Mouse (Mus musculus) hindbrain, embryonic 14.5 days (tissue): ENCODE measurements at regions not wholly inside any gene's neighbourhood (a gene's known extent, or its start where the extent isn't known, plus 50 kb on each side); places are given as distances from the start of the nearest gene placed in this dataset.

Source experiments
- ATAC-seq: fragments of 200-750 bp; cut with Nextera tagmentation; 2 replicates; pipeline ENCODE4 v1.8.0; 2017; ENCODE audit warnings: moderate number of reproducible peaks, mild to moderate bottlenecking, moderate TSS enrichment, moderate library complexity; ENCODE audit not compliant: low FRiP score
- DNase-seq: peaks from one replicate; pipeline ENCODE4 v3.0.0-alpha.2; 2015; ENCODE audit warnings: low spot score
- H3K27ac ChIP-seq: fragments of 300-500 bp; sonication (generic); 2 replicates; pipeline ENCODE4 v1.5.1; 2014; ENCODE audit warnings: mild to moderate bottlenecking, moderate library complexity
- H3K27me3 ChIP-seq: fragments of 300-500 bp; sonication (generic); 2 replicates; pipeline ENCODE4 v1.6.1; 2014; ENCODE audit warnings: mild to moderate bottlenecking, low read length, mixed read lengths; ENCODE audit not compliant: control insufficient read depth, insufficient read depth
- H3K36me3 ChIP-seq: fragments of 300-500 bp; sonication (generic); replicated peaks from 2 replicates; pipeline ENCODE4 v1.6.1; 2014; ENCODE audit not compliant: control insufficient read depth, insufficient read depth
- H3K4me1 ChIP-seq: fragments of 300-500 bp; sonication (generic); replicated peaks from 2 replicates; pipeline ENCODE4 v1.6.1; 2014; ENCODE audit warnings: antibody characterized with exemption, low read length, mixed read lengths; ENCODE audit not compliant: control insufficient read depth, insufficient read depth
- H3K4me2 ChIP-seq: fragments of 300-500 bp; sonication (generic); replicated peaks from 2 replicates; pipeline ENCODE4 v1.6.1; 2014; ENCODE audit warnings: mild to moderate bottlenecking, moderate library complexity
- H3K4me3 ChIP-seq: fragments of 300-500 bp; sonication (generic); replicated peaks from 2 replicates; pipeline ENCODE4 v1.5.1; 2014; ENCODE audit warnings: mild to moderate bottlenecking, low read length
- H3K9ac ChIP-seq: fragments of 300-500 bp; sonication (generic); 2 replicates; pipeline ENCODE4 v1.6.1; 2014
- H3K9me3 ChIP-seq: fragments of 300-500 bp; sonication (generic); 2 replicates; pipeline ENCODE4 v1.6.1; 2016; ENCODE audit warnings: low read length; ENCODE audit not compliant: control insufficient read depth
- WGBS: fragments of 180-500 bp; shearing (Covaris S2); extraction: QIAGEN DNeasy Blood & Tissue Kit; methylation state at CpG from one replicate; pipeline ENCODE4 v1.1.7; 2014; 5-methylcytosine and 5-hydroxymethylcytosine counted together

- Histone ChIP-seq H3K27me3 (no peaks in the 10 kb centered on the region), H3K4me2 (no peak overlapping the region), H3K36me3 (no peaks in the 10 kb centered on the region), H3K4me1 (no peaks in the 10 kb centered on the region), H3K9ac (no peak overlapping the region), H3K4me3 (no peak overlapping the region), H3K27ac (no peak overlapping the region), H3K9me3 (no peaks in the 10 kb centered on the region)
- no peak for ATAC-seq
- whole genome bisulfite sequencing: 68% methylated on average over 7 of the region's 7 CpGs
- no peak for DNase-seq
These were observed 399.2 kb upstream of the 4930412O13Rik start for GRCm38 (mm10) chr2:9481678-9482345.

GRCm38 (mm10) chr2:9487381-9487914 lies 393.6 kb upstream of the 4930412O13Rik start:
- no peak overlapping the region for H3K27ac ChIP-seq
- no peak overlapping the region for H3K4me3 ChIP-seq
- no peaks in the 10 kb centered on the region for H3K36me3 ChIP-seq
- H3K4me2 ChIP-seq: no peak overlapping the region
- ATAC-seq (no peak), DNase-seq (no peak)
- no peaks in the 10 kb centered on the region for H3K9me3 ChIP-seq
- 93% methylated on average over 7 of the region's 7 CpGs for WGBS
- no peaks in the 10 kb centered on the region for H3K27me3 ChIP-seq
- H3K4me1 ChIP-seq: no peaks in the 10 kb centered on the region
- H3K9ac ChIP-seq: no peak overlapping the region

- no peak overlapping the region for H3K4me2 ChIP-seq
These were observed 387.4 kb upstream of the 4930412O13Rik start for GRCm38 (mm10) chr2:9493606-9494145.

GRCm38 (mm10) chr2:9520045-9520444 lies 361.0 kb upstream of the 4930412O13Rik start:
- WGBS: 96% methylated on average over 1 of the region's 1 CpGs
- Histone ChIP-seq H3K4me2 (no peak overlapping the region), H3K4me1 (no peaks in the 10 kb centered on the region), H3K4me3 (no peak overlapping the region), H3K9ac (no peak overlapping the region), H3K9me3 (no peaks in the 10 kb centered on the region), H3K27ac (no peak overlapping the region), H3K27me3 (no peaks in the 10 kb centered on the region), H3K36me3 (no peaks in the 10 kb centered on the region)
- ATAC-seq: no peak
- no peak for DNase-seq

More at GRCm38 (mm10) chr2:9493606-9494145, 387.4 kb upstream of the 4930412O13Rik start:
- Histone ChIP-seq H3K9me3 (no peaks in the 10 kb centered on the region), H3K4me3 (no peak overlapping the region), H3K36me3 (no peaks in the 10 kb centered on the region), H3K4me1 (no peaks in the 10 kb centered on the region), H3K9ac (no peak overlapping the region), H3K27me3 (no peaks in the 10 kb centered on the region), H3K27ac (no peak overlapping the region)
- DNase-seq (no peak), ATAC-seq (no peak)
- 46% methylated on average over 6 of the region's 6 CpGs for WGBS

GRCm38 (mm10) chr2:9525910-9526309 lies 355.1 kb upstream of the 4930412O13Rik start:
- ATAC-seq (no peak), DNase-seq (no peak)
- Histone ChIP-seq H3K4me2 (no peak overlapping the region), H3K4me1 (no peaks in the 10 kb centered on the region), H3K27me3 (no peaks in the 10 kb centered on the region), H3K4me3 (no peak overlapping the region), H3K9me3 (no peaks in the 10 kb centered on the region), H3K36me3 (no peaks in the 10 kb centered on the region), H3K9ac (no peak overlapping the region), H3K27ac (no peak overlapping the region)
- WGBS: 86% methylated on average over 3 of the region's 3 CpGs

GRCm38 (mm10) chr2:9535141-9535658 lies 345.9 kb upstream of the 4930412O13Rik start:
- Histone ChIP-seq H3K36me3 (no peaks in the 10 kb centered on the region), H3K4me3 (no peak overlapping the region), H3K9ac (no peak overlapping the region), H3K27ac (no peak overlapping the region), H3K4me1 (no peaks in the 10 kb centered on the region), H3K4me2 (no peak overlapping the region), H3K27me3 (no peaks in the 10 kb centered on the region), H3K9me3 (no peaks in the 10 kb centered on the region)
- ATAC-seq (no peak), DNase-seq (no peak)
- WGBS: 81% methylated on average over 2 of the region's 2 CpGs

- no peaks in the 10 kb centered on the region for H3K36me3 ChIP-seq
- 80% methylated on average over 10 of the region's 10 CpGs for WGBS
- ATAC-seq: no peak
These were observed 333.1 kb upstream of the 4930412O13Rik start for GRCm38 (mm10) chr2:9547771-9548590.

GRCm38 (mm10) chr2:9553313-9553712 lies 327.7 kb upstream of the 4930412O13Rik start:
- ATAC-seq (no peak), DNase-seq (no peak)
- H3K9me3 ChIP-seq: no peaks in the 10 kb centered on the region
- H3K4me1 ChIP-seq: no peaks in the 10 kb centered on the region
- H3K36me3 ChIP-seq: no peaks in the 10 kb centered on the region
- no peak overlapping the region for H3K4me2 ChIP-seq
- no peak overlapping the region for H3K9ac ChIP-seq
- H3K4me3 ChIP-seq: no peak overlapping the region
- H3K27me3 ChIP-seq: no peaks in the 10 kb centered on the region
- H3K27ac ChIP-seq: no peak overlapping the region

More at GRCm38 (mm10) chr2:9547771-9548590, 333.1 kb upstream of the 4930412O13Rik start:
- H3K9ac ChIP-seq: no peak overlapping the region
- no peaks in the 10 kb centered on the region for H3K27me3 ChIP-seq
- no peaks in the 10 kb centered on the region for H3K4me1 ChIP-seq
- no peak for DNase-seq
- H3K9me3 ChIP-seq: no peaks in the 10 kb centered on the region
- H3K27ac ChIP-seq: no peak overlapping the region
- H3K4me2 ChIP-seq: no peak overlapping the region
- H3K4me3 ChIP-seq: no peak overlapping the region

GRCm38 (mm10) chr2:9564487-9565043 lies 316.5 kb upstream of the 4930412O13Rik start:
- WGBS: 69% methylated on average over 6 of the region's 6 CpGs
- Histone ChIP-seq H3K4me1 (no peaks in the 10 kb centered on the region), H3K9ac (no peak overlapping the region), H3K4me2 (no peak overlapping the region), H3K36me3 (no peaks in the 10 kb centered on the region), H3K27me3 (no peaks in the 10 kb centered on the region), H3K9me3 (no peaks in the 10 kb centered on the region), H3K4me3 (no peak overlapping the region), H3K27ac (no peak overlapping the region)
- ATAC-seq (no peak), DNase-seq (no peak)
